Mouse (Mus musculus) heart, adult 2 months (tissue): ENCODE data around the gene Cplx2. TPM values are rescaled to one million over a fixed set of nuclear protein-coding genes. Genes with fewer than 3 reads are reported as not detected.

Source experiments
- DNase-seq, 2 experiments: peaks; one replicate each; pipeline ENCODE4 v3.0.0; 2021
- H3K27ac ChIP-seq: fragments of 200-600 bp; 2 replicates; pipeline ENCODE4 v1.8.1; 2022
- H3K27me3 ChIP-seq: fragments of 200-500 bp; 2 replicates; pipeline ENCODE4 v1.6.1; 2012; ENCODE audit warnings: mild to moderate bottlenecking, low read length, inconsistent platforms, mixed read lengths; ENCODE audit not compliant: control insufficient read depth, insufficient read depth
- H3K36me3 ChIP-seq: fragments of 200-500 bp; 2 replicates; pipeline ENCODE4 v1.6.1; 2012; ENCODE audit warnings: low read length, inconsistent platforms; ENCODE audit not compliant: control insufficient read depth, insufficient read depth
- H3K4me1 ChIP-seq: fragments of 200-500 bp; 2 replicates; pipeline ENCODE4 v1.6.1; 2011; ENCODE audit warnings: low read length; ENCODE audit not compliant: control insufficient read depth, insufficient read depth
- H3K4me3 ChIP-seq: fragments of 200-600 bp; 2 replicates; pipeline ENCODE4 v1.8.1; 2022
- H3K79me2 ChIP-seq: fragments of 200-500 bp; replicated peaks from 2 replicates; pipeline ENCODE4 v1.6.1; 2012; ENCODE audit warnings: mild to moderate bottlenecking, inconsistent platforms, low read length, moderate library complexity, mixed read lengths; ENCODE audit not compliant: control insufficient read depth, insufficient read depth
- H3K9ac ChIP-seq: fragments of 200-500 bp; 2 replicates; pipeline ENCODE4 v1.6.1; 2012; ENCODE audit warnings: low read depth, mild to moderate bottlenecking, control low read depth, inconsistent platforms, low read length, mixed read lengths
- CTCF ChIP-seq: fragments of 200-600 bp; IDR thresholded peaks from 2 replicates; pipeline ENCODE4 v1.8.1; 2022; ENCODE audit warnings: antibody characterized with exemption, mild to moderate bottlenecking, moderate library complexity
- EP300 ChIP-seq: fragments of 200-500 bp; IDR thresholded peaks from 2 replicates; pipeline ENCODE4 v1.6.1; 2011; ENCODE audit warnings: low read depth, low read length, control low read depth; ENCODE audit not compliant: insufficient read depth
- POLR2A ChIP-seq: fragments of 200-500 bp; IDR thresholded peaks from 2 replicates; pipeline ENCODE4 v1.6.1; 2011; ENCODE audit warnings: mild to moderate bottlenecking, low read depth, low read length, control low read depth; ENCODE audit not compliant: insufficient read depth
- WGBS: fragments of 180-500 bp; shearing (Covaris S2); methylation state at CpG from one replicate; pipeline ENCODE4 v1.1.7; 2018; 5-methylcytosine and 5-hydroxymethylcytosine counted together
- intact Hi-C: fragments of 180-260 bp; cut with DNase I; formaldehyde crosslinking; loops from one replicate; pipeline ENCODE4 v1.15.1; 2025
- polyA plus RNA-seq: library from polyadenylated mRNA; depleted of rRNA; stranded (reverse); fragments of >200 nt; gene quantifications from 2 replicates; pipeline ENCODE4 v1.2.3, GENCODE M21; 2012
- total RNA-seq, 2 experiments: library from RNA; stranded (reverse); gene quantifications; 2 replicates each; pipeline ENCODE4 v1.2.3; 2021

Cplx2 gene
- total and polyA plus RNA-seq, 3 experiments: 2.3 to 3.0 (median 2.4) TPM

- Histone ChIP-seq H3K4me1 (no peaks in the 10 kb centered on the region), H3K27ac (no peak overlapping the region), H3K36me3 (no peaks in the 10 kb centered on the region), H3K79me2 (no peaks in the 10 kb centered on the region), H3K4me3 (no peak overlapping the region), H3K9ac (no peak overlapping the region), H3K27me3 (no peaks in the 10 kb centered on the region)
- DNase-seq: no peak
- 51% methylated on average over 3 of the region's 3 CpGs for WGBS
- TF ChIP-seq EP300 (no peak), POLR2A (no peak), CTCF (no peak)
- intact Hi-C loops: no loop called here
These were observed 33.1 kb downstream of the Cplx2 start for GRCm38 (mm10) chr13:54404205-54404604.

GRCm38 (mm10) chr13:54405805-54406204, 34.7 kb downstream of the Cplx2 start:
- Histone ChIP-seq H3K4me3 (no peak overlapping the region), H3K27ac (no peak overlapping the region), H3K9ac (no peak overlapping the region), H3K4me1 (no peaks in the 10 kb centered on the region), H3K27me3 (no peaks in the 10 kb centered on the region), H3K36me3 (no peaks in the 10 kb centered on the region), H3K79me2 (no peaks in the 10 kb centered on the region)
- intact Hi-C loops: no loop called here
- no peak for TF ChIP-seq POLR2A
- no peak for TF ChIP-seq CTCF
- no peak for TF ChIP-seq EP300
- WGBS: 55% methylated on average over 2 of the region's 2 CpGs
- no peak for DNase-seq

- Histone ChIP-seq H3K4me3 (no peak overlapping the region), H3K79me2 (no peaks in the 10 kb centered on the region), H3K27me3 (no peaks in the 10 kb centered on the region), H3K4me1 (no peaks in the 10 kb centered on the region), H3K27ac (no peak overlapping the region), H3K9ac (no peak overlapping the region), H3K36me3 (no peaks in the 10 kb centered on the region)
- no peak for DNase-seq
- intact Hi-C loops: no loop called here
- WGBS: 91% methylated on average over 3 of the region's 3 CpGs
- TF ChIP-seq POLR2A: no peak
- TF ChIP-seq CTCF: no peak
- no peak for TF ChIP-seq EP300
These were observed 40.5 kb downstream of the Cplx2 start for GRCm38 (mm10) chr13:54411656-54412055.

GRCm38 (mm10) chr13:54412236-54412635, 41.1 kb downstream of the Cplx2 start:
- Histone ChIP-seq H3K4me1 (no peaks in the 10 kb centered on the region), H3K79me2 (no peaks in the 10 kb centered on the region), H3K27ac (no peak overlapping the region), H3K4me3 (no peak overlapping the region), H3K27me3 (no peaks in the 10 kb centered on the region), H3K36me3 (no peaks in the 10 kb centered on the region), H3K9ac (no peak overlapping the region)
- no peak for DNase-seq
- intact Hi-C loops: no loop called here
- TF ChIP-seq EP300: no peak
- TF ChIP-seq POLR2A: no peak
- TF ChIP-seq CTCF: no peak
- WGBS: 13% methylated on average over 7 of the region's 7 CpGs

- H3K79me2 ChIP-seq: no peaks in the 10 kb centered on the region
- no peaks in the 10 kb centered on the region for H3K4me1 ChIP-seq
- H3K36me3 ChIP-seq: no peaks in the 10 kb centered on the region
- intact Hi-C loops: no loop called here
- no peak overlapping the region for H3K4me3 ChIP-seq
- H3K27me3 ChIP-seq: no peaks in the 10 kb centered on the region
- DNase-seq: no peak
- no peak overlapping the region for H3K27ac ChIP-seq
- no peak for TF ChIP-seq POLR2A
- TF ChIP-seq EP300: no peak
- TF ChIP-seq CTCF: no peak
- H3K9ac ChIP-seq: no peak overlapping the region
- 58% methylated on average over 4 of the region's 4 CpGs for WGBS
These were observed 41.6 kb downstream of the Cplx2 start for GRCm38 (mm10) chr13:54412721-54413120.

GRCm38 (mm10) chr13:54415059-54415458, 43.9 kb downstream of the Cplx2 start:
- Histone ChIP-seq H3K9ac (no peak overlapping the region), H3K4me1 (no peaks in the 10 kb centered on the region), H3K79me2 (no peaks in the 10 kb centered on the region), H3K36me3 (no peaks in the 10 kb centered on the region), H3K27me3 (no peaks in the 10 kb centered on the region), H3K4me3 (no peak overlapping the region), H3K27ac (no peak overlapping the region)
- DNase-seq: no peak
- 93% methylated on average over 4 of the region's 4 CpGs for WGBS
- intact Hi-C loops: no loop called here
- no peak for TF ChIP-seq CTCF
- no peak for TF ChIP-seq EP300
- TF ChIP-seq POLR2A: no peak

GRCm38 (mm10) chr13:54418781-54419327, 47.7 kb downstream of the Cplx2 start:
- no peak for DNase-seq
- Histone ChIP-seq H3K79me2 (no peaks in the 10 kb centered on the region), H3K4me3 (no peak overlapping the region), H3K4me1 (no peaks in the 10 kb centered on the region), H3K36me3 (no peaks in the 10 kb centered on the region), H3K9ac (no peak overlapping the region), H3K27me3 (no peaks in the 10 kb centered on the region), H3K27ac (no peak overlapping the region)
- intact Hi-C loops: no loop called here
- WGBS: 85% methylated on average over 10 of the region's 10 CpGs
- no peak for TF ChIP-seq POLR2A
- no peak for TF ChIP-seq EP300
- no peak for TF ChIP-seq CTCF
